Mouse (Mus musculus) Patski (cell line): ENCODE results near the gene Carns1. TPM values are rescaled to one million over a fixed set of nuclear protein-coding genes. Genes with fewer than 3 reads are reported as not detected.

Source experiments
- ATAC-seq: fragments of 100-300 bp; one replicate; pipeline ENCODE4 v1.8.0; 2021
- CTCF ChIA-PET: fragments of 350-600 bp; sonication (Branson Sonifier 250); formaldehyde crosslinking; loops from one replicate; lab custom pipeline; 2022; ENCODE audit warnings: inconsistent platforms; lab: Charles Lee
- POLR2A ChIA-PET: fragments of 350-600 bp; sonication (Branson Sonifier 250); formaldehyde crosslinking; loops from one replicate; lab custom pipeline; 2022; ENCODE audit warnings: antibody characterized with exemption, inconsistent platforms; lab: Charles Lee
- DNase-seq: peaks from one replicate; pipeline ENCODE4 v3.0.0-alpha.2; 2011; ENCODE audit warnings: low read depth, low spot score
- H3K27me3 ChIP-seq: fragments of 371-371 bp; one replicate; pipeline ENCODE4 v1.5.1; 2021
- CTCF ChIP-seq: fragments of 100-300 bp; IDR thresholded peaks from one replicate; pipeline ENCODE4 v1.5.1; 2021
- in situ Hi-C: fragments of 300-500 bp; cut with MboI; formaldehyde crosslinking; loops from 3 replicates; pipeline ENCODE4 v1.11.1; 2018; ENCODE audit warnings: low pct_unique_long_range_greater_than_20kb, mixed read lengths
- polyA plus RNA-seq: library from polyadenylated mRNA; unstranded; gene quantifications from one replicate; pipeline ENCODE4 v1.2.3, GENCODE M21; 2021

Carns1 gene
- polyA plus RNA-seq, 1 experiment from 2014 or later = 13.7 TPM

GRCm38 (mm10) chr19:4154437-4155222 lies 20.6 kb downstream of the Carns1 start:
- CTCF ChIA-PET = interaction anchor here (1.2 to 1.6 kb wide), 2 partner anchors 14 to 41 kb away, joined by 3 read pairs; no protein-coding TSS in a partner anchor
- POLR2A ChIA-PET = interaction anchor here (1.2 to 2.0 kb wide), 5 partner anchors 16 to 78 kb away, joined by 3 to 6 read pairs (median 5); partner anchors contain the start of gene Rad9a
- no peaks in the 10 kb centered on the region for H3K27me3 ChIP-seq
- in situ Hi-C loops = no loop called here
- no peak for TF ChIP-seq CTCF
- ATAC-seq = no peak
- no peak for DNase-seq

DNA sequence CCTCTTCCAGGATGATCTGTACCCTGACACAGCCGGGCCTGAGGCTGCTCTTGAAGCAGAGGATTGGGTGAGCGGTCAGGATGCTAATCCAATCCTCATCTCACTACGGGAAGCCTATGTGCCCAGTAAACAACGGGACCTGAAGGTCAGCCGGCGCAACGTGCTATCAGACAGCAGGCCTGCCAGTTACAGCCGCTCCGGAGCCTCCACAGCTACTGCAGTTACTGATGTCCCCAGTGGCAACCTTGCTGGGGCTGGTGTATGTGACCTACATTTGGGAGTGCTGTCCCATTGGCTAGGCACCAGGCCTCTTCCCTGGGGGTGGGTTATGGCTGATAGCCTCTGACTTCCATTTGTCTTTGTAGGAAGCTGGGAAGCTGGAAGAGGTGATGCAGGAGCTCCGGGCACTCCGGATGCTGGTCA lies 22.0 kb downstream of the Carns1 start, which contains the start of gene Ptprcap:
Gene Ptprcap (plus strand): TSS at position 373 of the 423 bp plus-strand sequence.
- no peak for TF ChIP-seq CTCF
- ChIA-PET POLR2A (interaction anchor here (0.8 to 1.4 kb wide), 3 partner anchors 17 to 43 kb away, joined by 3 to 5 read pairs (median 3); no protein-coding TSS in a partner anchor), CTCF (interaction anchor here (1.4 kb wide), 1 partner anchor 12 kb away, joined by 3 read pairs; no protein-coding TSS in a partner anchor)
- no peak for ATAC-seq
- in situ Hi-C loops = no loop called here
- no peak for DNase-seq
- no peaks in the 10 kb centered on the region for H3K27me3 ChIP-seq

DNA sequence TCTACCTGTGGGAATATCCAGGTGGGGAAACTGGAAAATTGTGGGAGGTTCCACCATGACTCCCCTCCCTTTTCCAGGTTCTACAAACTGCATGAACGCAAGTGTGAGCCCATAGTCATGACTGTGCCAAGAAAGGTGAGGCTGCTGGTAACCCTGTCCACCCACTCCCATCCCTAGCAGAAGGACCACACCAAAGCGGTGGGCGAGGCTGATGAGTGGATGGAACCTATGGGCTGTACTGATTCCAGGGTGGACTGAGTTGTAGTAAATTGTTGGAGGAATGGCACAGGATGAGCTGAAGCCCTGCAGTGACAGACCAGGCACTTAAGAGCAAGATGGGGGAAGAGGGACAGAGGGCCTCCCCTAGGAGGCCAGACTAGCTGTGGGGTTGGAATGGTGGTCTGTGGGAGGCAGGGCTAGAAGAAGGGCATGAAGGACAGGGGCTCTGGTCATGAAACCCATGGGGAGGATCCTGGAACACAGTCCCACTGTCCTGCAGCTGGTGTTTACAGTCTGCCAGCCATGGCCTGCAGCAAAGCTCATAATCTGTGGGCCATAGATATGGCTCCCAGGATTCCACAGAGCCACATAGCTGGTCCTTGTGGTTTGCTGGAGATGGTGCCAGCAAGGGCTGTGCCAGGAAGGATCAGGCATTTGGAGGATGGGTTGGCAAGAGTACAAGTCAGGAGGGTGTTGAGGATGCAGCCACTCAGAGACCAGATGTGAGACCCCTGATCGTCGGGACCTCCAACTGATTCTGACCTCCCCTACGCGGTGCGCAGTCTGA lies 22.6 kb downstream of the Carns1 start:
- POLR2A ChIA-PET = interaction anchor here (0.8 to 1.4 kb wide), 5 partner anchors 18 to 48 kb away, joined by 3 to 5 read pairs (median 3); partner anchors contain the start of gene Ppp1ca
- TF ChIP-seq CTCF = no peak
- in situ Hi-C loops = no loop called here
- ATAC-seq (no peak), DNase-seq (no peak)
- no peaks in the 10 kb centered on the region for H3K27me3 ChIP-seq
- CTCF ChIA-PET = interaction anchor here (1.4 kb wide), 1 partner anchor 11 kb away, joined by 3 read pairs; no protein-coding TSS in a partner anchor

DNA sequence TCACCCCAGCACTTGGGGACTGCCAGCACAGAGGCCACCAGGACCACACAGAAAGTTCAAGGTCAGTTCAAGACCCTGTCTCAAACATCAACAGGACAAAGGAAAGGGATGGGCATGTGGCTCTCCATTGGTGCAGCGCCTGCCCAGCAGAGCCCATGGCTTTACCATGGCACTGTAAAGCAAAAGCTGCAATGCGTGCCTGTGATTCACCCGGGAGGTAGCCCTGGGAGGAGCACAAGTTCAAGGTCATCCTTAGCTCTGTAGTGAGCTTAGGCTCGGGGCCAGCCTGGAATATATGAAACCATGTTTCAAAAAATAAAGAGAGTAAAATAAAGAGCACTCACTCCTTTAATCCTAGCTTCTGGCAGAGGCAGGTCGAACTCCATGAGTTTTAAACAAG lies 23.4 kb downstream of the Carns1 start:
- POLR2A ChIA-PET = interaction anchor here (1.0 to 1.4 kb wide), 3 partner anchors 18 to 49 kb away, joined by 3 to 5 read pairs (median 3); partner anchors contain the start of gene Ppp1ca
- ATAC-seq = no peak
- in situ Hi-C loops = no loop called here

DNA sequence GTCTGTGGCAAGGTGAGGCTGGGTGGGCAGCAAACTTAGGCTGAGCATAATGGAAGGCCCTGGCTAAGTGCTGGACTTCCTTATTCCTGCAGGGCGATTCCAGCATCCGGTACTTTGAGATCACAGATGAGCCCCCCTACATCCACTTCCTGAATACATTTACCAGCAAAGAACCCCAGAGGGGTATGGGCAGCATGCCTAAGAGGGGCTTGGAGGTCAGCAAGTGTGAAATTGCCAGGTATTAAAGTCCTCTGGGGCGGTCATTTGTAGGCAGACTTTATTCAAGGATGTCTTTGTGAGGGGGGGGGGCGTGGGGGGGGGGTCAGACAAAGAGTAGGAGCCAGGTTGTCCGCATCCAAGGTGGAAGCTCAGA lies 23.8 kb downstream of the Carns1 start:
- TF ChIP-seq CTCF = no peak
- ATAC-seq = no peak
- H3K27me3 ChIP-seq = no peaks in the 10 kb centered on the region
- CTCF ChIA-PET = no interaction called here
- no peak for DNase-seq
- POLR2A ChIA-PET = interaction anchor here (1.4 kb wide), 1 partner anchor 49 kb away, joined by 3 read pairs; no protein-coding TSS in a partner anchor
- in situ Hi-C loops = no loop called here

More for the DNA sequence above, 23.4 kb downstream of the Carns1 start:
- TF ChIP-seq CTCF = no peak
- CTCF ChIA-PET = interaction anchor here (1.4 kb wide), 1 partner anchor 10 kb away, joined by 3 read pairs; no protein-coding TSS in a partner anchor
- no peak for DNase-seq
- H3K27me3 ChIP-seq = no peaks in the 10 kb centered on the region

- TF ChIP-seq CTCF = no peak
- H3K27me3 ChIP-seq = no peaks in the 10 kb centered on the region
- DNase-seq (no peak), ATAC-seq (no peak)
- CTCF ChIA-PET = no interaction called here
- in situ Hi-C loops = no loop called here
- POLR2A ChIA-PET = interaction anchor here (0.5 to 0.7 kb wide), 2 partner anchors 102 to 115 kb away, joined by 3 read pairs; no protein-coding TSS in a partner anchor
Observed at GRCm38 (mm10) chr19:4150567-4151487, 24.5 kb downstream of the Carns1 start.

- in situ Hi-C loops = no loop called here
- ATAC-seq = no peak
- ChIA-PET POLR2A (interaction anchor here (0.5 to 1.8 kb wide), 4 partner anchors 16 to 101 kb away, joined by 3 to 4 read pairs (median 3); partner anchors contain the start of gene Rad9a), CTCF (no interaction called here)
- H3K27me3 ChIP-seq = no peaks in the 10 kb centered on the region
- DNase-seq = no peak
- no peak for TF ChIP-seq CTCF
Observed at GRCm38 (mm10) chr19:4149764-4150461, 25.4 kb downstream of the Carns1 start.

GRCm38 (mm10) chr19:4149283-4149682 lies 26.0 kb downstream of the Carns1 start:
- no peaks in the 10 kb centered on the region for H3K27me3 ChIP-seq
- ChIA-PET POLR2A (interaction anchor here (1.4 to 1.8 kb wide), 2 partner anchors 16 to 52 kb away, joined by 3 to 4 read pairs; partner anchors contain the start of gene Rad9a), CTCF (interaction anchor here (1.3 kb wide), 1 partner anchor 20 kb away, joined by 5 read pairs; no protein-coding TSS in a partner anchor)
- DNase-seq (no peak), ATAC-seq (no peak)
- in situ Hi-C loops = no loop called here
- TF ChIP-seq CTCF = no peak
